Mouse (Mus musculus) ovary, postnatal 10 days (tissue): ENCODE measurements around the gene Rdh8.
"Not testable (repeated sequence)": the region's sequence is repeated elsewhere in the genome, so short reads cannot be mapped to it uniquely, and the experiment has no call there.

ENCODE experiments used
- DNase-seq: peaks from one replicate; pipeline ENCODE4 v3.0.0; 2022; ENCODE audit warnings: low spot score

Rdh8 gene

DNA sequence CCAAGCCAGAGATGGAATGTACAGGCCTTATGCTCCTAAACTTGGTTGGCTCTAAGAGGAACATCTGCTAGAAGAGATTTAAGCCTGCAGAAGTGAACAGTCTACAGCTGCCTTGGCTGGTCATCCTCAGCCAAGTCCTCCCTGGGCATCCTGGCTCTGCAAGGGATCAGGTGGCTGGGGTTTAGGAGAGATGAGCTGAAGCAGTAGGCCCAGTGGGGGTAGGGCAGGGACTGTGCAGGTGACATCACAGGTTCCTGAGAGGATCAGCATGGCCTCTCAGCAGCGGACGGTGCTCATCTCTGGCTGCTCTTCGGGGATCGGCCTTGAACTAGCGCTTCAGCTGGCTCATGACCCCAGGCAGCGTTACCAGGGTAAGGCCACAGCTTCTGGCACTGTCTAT is at the start of gene Rdh8:
TSS of gene Rdh8 (plus strand) at position 268 of the 400 bp plus-strand sequence.
- DNase-seq = no peak

DNA sequence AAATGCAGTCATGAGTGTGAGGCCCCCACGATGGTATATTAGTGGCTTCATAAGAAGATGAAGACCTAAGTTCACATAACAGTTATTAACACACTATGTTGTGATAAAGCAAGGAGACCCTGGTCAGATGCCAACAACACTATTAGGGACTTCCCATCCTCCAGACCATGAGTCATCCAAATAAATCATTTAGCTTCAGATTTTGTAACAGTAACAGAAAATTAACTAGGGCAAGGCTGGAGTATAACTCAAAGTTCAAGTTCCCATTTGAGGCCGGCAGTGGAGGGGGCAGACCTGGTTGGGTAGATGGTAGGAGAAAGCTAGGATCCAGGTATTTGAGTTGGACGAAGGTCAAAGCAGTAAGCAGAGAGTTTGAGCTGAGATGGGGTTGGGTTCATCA is 37.0 kb upstream of the Rdh8 start:
- no peak for DNase-seq

DNA sequence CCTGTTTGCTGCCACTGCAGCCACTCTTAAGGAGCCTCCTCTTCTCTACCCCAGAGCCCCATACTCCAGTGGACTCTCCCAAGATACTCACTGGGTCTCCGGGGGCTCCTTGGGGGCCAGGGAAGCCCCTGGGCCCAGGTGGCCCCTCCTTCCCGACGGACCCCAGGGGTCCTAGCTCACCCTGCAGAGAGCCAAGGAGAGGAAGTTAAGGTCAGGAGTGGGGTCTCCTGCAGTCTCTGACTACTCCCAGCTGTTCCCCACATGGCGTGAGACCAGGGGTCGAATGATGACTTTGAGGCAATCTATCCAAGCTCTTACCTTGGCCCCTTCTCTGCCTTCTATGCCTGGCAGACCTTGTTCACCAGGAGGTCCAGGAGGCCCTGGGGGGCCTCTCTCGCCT is 33.2 kb upstream of the Rdh8 start:
- DNase-seq = no peak

DNA sequence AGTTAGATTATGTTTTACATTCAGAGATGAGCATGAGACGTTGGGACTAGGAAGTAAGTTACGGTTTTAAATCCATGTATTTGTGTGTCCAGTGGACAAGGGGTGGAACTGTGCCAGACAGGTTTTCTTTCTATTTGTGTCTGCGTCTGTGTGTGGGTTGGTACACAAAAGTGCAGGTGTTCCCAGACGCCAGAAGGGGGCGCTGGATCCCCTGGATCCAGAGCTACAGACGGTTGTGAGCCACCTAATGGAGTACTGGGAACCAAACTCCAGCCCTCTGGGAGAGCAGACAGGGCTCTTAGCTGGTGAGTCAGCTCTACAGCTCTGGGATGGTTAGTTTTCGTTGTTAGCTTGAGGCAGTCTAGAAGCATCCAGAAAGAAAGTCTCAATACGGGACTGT is 30.3 kb upstream of the Rdh8 start:
- no peak for DNase-seq

DNA sequence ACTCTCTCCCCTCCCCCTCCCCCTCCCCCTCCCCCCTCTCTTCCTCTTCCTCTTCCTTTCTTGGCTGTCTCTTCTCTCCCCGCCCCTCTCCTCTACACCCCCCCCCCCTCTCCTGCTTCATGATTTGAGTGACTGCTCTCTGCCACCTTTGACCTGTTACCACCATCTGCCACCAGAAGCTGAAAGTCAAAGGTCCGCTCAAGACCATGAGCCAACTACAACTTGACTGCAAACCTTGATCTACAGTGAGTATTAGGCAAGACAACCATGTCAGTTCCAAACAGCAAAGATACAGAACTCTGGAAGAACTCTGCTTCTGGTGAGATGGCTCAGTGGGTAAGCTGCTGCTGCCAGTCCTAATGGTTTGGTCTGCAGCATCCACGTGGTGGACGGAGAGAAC is 28.7 kb upstream of the Rdh8 start:
- no peak for DNase-seq

DNA sequence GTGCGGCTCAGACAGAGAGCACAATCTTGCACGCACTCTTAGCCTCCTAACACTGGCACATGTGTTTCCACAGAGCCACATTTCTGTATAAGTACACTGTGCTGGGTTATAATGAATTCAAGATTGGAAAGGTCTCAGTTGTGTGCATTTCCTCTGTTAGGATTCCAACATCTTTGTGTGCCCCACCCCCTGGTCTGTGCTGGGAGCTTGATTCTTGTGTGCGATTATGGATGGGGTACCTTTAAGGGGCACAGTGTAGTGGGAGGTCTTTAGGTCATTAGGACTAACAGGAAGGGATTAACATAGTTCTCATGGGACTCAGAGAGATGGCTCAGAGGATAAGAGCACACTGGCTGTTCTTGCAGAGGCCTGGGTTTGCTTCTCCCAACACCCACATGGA is 28.0 kb upstream of the Rdh8 start:
- DNase-seq = no peak

DNA sequence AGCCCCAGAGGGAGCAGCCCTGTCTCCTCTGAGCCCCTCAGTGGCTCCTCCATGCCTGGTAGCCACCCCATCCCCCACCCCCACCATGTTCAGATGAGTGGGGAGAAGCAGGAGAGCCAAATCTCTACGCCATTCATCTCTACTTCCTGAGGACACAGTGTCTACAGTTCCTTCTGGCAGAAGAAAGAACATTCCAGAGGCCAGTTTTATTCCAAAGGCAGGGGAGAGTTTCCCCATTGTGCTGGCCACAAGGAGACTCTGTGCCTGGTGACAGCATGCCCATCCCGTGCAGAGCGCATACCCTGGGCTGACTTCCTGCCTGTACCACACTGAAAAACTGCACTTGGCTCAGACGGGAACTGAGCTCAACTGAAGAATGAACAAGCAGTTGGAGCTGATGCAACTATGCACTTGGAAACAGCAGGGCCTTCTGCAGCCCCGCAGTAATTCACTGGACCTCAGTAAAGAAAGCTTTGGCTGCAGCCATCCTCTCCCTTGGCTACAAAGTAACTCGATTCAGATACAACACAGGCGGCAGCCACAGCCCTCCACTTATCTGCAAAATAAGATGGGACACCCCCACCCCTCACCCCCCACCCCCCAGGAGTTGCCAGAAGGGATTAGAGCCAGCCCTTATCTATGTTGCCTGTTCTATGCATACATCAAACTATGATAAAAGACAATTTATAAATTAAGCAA is 24.0 kb upstream of the Rdh8 start:
- no peak for DNase-seq

DNA sequence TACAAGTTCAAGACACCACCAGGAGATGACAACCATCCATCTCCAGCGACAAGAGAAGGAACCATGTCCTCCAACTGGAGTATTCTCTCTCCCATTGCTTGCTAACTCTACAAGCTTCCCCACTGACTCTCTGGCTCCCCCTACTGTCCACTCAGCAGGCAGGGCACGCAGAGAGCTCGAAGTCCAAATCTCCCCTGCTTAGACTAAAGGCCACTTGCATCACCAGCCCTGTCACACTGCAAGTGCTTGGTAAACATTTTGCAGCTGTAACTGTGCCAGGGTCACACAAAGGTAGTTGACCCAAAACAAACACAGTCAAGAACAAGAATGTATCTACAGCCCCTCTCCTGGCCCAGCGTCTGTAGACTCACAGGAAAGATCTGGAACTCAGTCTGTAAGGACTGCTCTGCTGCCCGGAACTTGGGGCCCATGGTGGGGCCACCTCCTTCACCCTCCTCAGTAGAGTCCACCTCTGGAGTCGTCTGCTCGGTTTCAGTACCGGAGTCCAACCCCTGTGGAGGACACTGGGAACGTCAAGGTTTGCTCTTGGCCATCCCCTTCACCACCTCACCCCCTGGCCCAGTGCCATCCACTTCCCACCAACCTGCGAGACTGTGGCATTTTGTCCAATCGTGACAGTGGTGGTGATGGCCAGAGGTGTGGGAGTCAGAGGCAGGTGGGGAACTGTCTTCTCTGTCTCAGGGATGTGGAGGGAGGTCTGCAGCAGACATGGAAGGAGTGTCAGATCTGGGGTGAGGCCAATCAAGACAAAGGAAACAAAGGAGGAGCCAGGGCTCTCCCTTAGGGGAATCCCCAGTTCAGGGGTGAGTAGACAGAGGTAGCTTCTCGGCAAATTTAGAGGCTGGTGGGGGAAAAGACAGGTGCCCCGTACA is 13.8 kb upstream of the Rdh8 start:
- no peak for DNase-seq

DNA sequence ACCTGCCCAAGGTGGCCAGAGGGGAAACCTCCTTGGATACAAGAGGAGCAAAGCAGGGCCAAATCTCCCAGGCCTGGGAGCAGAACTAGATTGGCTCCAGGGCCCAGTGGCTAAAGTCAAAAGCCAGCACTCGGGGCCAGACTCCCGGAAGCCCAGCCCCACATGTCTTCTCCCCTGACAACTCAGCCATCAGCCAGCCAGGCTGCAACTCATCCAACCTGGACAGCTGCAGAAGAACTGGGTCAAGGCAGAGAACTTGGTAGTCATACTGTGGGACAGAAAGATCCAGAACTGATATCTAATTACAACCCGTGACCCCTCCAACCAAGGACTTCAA is 13.2 kb upstream of the Rdh8 start:
- DNase-seq = no peak

DNA sequence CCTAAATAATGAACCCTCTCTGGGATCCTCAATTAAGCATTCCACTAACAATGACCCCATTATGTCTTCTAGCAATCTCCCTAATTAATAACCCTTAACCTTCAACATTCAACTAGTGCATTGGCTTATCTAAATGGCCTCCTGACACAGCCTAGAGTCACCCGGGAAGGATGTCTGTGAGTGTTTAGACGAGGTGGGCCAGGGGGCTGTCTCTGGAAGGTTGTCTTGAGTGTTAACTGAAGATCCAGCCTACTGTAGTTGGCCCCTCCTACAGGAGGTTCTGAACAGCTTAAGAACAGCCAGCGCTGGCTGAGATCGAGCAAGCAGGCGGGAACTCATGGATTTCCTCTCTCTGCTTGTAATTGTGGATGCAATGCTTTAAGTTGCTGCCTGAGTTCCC is 12.6 kb upstream of the Rdh8 start:
- DNase-seq = no peak

DNA sequence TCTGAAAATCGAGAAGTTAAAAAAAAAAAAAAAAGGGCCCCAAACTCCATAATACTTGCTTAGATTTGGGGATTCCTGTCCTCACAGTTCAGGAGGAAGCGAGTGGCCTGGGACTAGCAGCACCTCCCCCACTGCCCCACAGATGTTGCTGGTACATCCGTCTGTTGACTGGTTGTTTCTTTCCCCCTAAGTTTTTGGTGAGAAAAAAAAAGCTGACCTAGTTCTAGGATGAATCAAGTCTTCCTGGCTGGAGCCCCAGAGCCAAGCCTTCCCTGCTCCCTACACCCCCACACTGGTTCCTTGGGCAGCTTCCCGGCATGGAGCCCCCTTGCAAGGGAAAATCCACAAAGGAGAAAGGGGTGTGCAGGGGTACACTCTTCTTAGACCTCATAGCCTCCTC is 8.0 kb upstream of the Rdh8 start:
- DNase-seq = no peak

DNA sequence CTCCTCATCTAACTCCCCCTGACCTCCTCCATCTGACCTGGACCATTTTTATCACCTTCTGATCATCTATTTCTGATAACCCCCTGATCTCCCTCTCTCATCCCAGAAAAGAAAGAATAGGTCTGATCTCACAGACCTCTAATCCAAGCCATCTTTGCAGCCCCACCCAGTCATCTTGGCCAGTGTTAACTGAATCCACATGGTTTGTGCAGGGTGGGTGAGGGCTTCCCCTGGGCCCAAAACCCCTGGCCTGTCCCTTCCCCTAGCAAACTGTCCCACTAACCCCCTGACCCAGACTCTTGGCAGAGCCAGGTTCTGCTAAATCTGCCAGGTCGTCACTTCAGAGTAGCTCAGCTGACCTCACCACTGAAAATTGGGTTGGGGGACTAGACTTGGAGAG is 7.5 kb upstream of the Rdh8 start:
- DNase-seq = no peak

DNA sequence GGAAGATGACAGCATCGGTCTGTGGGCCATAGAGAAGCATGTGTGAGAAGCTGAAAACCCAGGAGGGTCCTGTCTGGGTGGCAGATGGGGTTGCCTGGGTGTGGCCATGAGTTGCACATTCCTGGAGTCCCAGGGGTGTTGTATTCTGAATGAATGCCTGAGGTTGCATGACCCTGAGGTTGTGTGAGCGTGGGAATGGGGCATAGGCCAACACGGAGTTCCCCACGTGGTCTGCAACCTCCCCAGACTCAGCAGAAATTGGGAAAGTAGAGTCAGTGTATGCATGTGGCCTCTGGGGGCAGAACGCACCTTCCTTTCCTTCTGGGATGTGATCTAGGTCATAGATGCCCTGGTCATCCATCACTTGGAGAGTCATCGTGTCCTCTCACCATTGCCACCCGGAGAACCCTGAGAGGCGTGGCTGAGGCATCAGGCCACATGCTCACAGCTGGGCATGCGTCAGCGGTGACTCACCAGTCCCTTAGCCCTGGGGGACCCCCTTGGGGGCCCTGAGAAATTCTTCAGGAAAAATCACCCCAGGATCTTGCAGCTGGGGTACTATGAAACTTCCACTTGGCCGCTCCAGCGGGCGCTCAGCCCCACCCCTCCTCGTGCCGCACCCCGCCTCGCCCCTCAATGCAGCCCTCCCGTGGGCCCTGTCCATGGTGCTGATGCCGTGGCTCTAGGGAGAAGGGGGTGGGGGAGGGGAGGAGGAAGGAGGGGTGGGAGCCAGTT is 5.6 kb upstream of the Rdh8 start:
- DNase-seq = no peak

DNA sequence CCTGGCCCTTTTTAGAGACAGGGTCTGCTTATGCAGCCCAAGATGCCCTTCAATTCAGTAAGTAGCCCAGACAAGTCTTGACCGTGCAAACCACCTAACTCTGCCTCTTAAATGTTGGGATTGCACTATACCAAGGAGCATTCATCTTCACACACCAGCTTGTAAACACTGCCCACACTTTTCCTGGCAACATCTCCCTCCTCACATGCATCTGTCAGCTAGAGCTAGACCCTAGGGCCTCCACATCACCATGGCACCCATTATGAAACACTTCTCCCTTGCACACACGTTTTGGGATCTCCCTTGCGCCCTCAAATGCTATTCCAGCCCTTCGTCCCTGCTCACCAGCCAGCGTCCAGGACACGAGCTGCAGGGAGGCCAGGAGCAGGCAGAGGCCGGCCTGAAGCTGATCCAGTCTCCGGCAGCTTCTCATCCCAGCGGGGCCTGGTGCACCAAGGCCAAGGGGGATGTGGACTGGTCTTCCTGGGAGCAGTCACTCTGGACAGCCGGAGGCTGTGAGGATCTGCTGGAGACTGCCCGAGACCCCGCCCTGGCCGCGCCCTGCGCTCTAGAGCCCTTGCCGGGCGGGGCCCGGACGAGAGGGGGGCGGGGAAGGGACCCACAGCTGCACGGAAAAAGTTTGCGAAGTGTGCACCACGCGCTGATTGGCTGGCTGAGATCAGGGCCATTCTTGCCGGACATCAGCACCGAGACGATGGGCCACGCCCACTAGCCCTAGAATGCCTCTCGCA is 3.6 kb upstream of the Rdh8 start, which contains the start of gene Col5a3:
TSS of gene Col5a3 (minus strand) at position 547 of the 752 bp plus-strand sequence.
- DNase-seq = peak; percentile 21

DNA sequence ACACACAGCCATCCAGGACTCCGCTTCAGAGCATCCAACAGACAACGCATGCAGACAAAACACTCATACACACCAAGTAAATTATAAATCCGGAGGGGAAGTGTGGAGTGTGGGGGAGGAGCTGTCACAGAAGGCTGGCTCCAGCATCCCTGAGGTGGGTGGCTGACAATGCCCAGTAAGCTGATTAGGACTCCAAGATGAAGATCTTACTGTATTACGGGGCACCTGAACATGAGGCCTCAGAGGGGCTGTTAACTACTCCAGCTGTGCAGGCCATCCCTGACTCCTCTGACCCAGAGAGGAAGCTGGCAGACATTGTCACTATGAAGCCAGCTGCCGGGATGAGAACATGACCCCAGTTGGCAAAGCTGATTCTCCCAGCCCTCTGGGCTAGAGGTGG is 1.7 kb downstream of the Rdh8 start:
- no peak for DNase-seq

DNA sequence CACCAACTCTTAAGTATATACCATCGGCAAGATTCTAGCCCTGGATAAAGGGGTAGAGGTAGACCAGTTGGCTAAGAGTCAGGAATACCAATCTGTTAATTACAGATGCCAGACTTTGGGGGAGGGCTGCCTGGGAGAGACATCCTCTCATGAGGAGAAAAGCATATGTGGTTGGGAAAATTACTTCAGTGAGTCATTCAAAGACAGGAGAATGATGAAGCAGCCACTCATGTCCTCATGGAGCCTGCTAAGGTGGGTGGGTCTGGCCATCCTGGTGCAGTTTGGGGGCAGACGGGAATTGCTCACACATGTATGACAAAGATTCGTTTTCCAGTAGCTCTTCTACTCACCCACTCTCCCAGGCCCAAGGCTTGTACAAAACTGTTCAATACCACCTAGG is 4.5 kb downstream of the Rdh8 start:
- DNase-seq = no peak

DNA sequence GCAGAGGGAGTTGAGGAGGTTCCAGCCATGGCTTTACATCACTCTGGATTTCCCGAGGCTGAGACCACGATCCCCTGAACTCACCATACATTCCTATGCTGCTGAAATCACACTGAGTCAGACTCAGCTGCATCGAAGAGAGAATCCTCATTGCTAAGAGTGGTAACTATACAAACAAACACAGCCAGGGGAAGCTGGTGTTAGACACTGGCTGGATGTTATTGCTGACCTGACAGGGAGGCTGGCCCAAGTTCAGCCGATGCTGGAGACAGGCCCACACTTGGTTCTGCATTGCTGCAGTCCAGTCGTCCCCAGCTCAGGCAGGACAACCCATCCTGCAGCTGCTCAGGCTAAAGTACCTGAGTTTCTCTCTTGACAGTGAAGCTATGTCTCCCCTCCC is 7.5 kb downstream of the Rdh8 start:
- no peak for DNase-seq

DNA sequence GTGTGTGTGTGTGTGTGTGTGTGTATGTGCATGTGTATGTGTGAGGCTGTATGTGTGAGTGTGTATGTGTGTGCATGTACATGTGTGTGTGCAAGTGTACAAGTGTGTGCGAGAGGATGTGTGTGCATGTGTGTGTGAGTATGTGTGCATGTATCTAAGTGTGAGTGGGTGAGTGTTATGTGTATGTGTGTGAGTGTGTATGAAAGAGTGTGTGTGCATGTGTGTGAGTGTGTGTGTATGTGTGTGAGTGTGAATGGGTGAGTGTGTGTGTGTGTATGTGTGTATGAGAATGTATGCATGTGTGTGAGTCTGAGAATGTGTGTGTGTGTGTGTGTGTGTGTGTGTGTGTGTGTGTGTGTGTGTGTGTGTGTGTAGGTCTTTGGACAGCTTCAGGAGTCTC is 9.8 kb downstream of the Rdh8 start:
- DNase-seq = no peak

DNA sequence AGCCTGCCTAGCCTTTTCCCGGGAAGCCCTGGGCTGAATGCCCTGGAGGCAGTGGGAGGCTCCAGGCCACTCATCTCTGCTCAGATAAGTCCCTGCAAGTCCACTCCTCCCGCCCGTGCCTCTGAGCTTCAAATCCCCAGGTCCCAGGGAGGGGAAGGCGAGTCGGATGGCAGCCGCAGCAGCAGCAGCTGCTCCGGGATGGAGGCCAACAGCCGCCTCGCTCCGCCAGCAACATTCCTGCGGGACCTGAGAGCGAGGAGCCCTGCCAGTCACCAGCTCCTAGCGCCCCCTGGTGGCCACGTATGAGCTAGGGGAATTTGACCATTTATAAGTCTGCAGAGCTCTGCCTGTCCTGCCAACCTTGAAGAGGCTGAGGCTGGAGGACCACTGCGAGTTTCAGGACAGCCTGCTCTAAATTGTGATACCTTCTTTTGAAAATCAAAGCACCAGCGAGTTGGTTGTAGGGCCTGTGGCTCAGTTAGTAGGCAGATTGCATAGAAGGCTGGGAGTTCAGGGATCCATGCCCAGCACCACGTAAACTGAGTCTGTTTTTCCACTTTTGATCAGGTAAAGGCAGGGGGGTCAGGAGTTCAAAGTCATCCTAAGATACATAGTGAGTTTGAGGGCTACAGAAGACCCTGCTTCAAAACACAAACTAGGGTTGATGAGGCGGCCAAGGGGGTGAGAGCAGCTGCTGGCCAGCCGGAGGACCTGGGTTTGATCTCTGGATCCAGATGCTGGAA is 12.8 kb downstream of the Rdh8 start:
- DNase-seq = peak; percentile 97

DNA sequence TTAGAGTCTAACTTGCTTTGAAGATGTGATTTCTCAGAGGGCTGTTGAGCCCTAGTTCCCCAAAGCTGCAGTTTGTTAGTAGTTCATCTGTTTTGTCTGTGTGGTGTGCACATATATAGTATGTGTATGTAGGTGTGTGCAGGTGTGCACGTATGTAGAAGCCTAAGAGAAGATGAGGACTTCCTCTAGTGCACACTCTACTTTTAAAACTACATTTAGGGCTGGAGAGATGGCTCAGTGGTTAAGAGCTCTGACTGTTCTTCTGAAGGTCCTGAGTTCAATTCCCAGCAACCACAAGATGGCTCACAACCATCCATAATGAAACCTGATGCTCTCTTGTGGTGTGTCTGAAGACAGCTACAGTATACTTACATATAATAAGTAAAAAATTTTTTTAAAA is 16.6 kb downstream of the Rdh8 start:
- no peak for DNase-seq

DNA sequence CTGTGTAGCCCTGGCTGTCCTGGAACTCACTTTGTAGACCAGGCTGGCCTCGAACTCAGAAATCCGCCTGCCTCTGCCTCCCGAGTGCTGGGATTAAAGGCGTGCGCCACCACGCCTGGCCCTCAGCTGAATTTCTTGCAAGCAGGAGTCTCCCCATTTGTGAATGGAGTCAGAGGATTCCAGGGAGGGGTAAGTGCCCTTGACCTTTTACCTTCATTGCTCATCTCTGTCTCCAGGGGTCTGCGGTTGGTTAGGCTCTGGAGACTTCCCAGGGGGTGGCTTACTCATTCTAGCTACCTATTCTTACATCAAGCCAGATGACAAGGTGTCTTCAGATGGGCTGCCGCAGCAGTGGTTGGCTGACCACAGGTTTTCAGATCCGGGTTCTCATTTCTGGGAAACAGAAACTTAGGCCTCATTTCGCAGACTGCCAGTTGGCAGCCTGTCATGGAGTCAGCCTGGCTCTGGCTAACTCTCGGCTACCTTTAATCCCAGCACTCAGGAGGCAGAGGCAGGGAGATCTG is 17.2 kb downstream of the Rdh8 start:
- DNase-seq = not testable (repeated sequence)
